Mouse (Mus musculus) kidney, adult 2 months (tissue): Measurements from ENCODE around the gene Tekt3.

ENCODE experiments used
- CTCF ChIP-seq: fragments of 200-500 bp; conservative IDR thresholded peaks from 2 replicates; pipeline ENCODE4 v1.5.1; 2011; ENCODE audit warnings: low read depth, mild to moderate bottlenecking, control low read depth, low read length, moderate library complexity, mixed read lengths; ENCODE audit not compliant: insufficient read depth, insufficient read length
- POLR2A ChIP-seq: fragments of 200-500 bp; IDR thresholded peaks from one replicate; pipeline ENCODE4 v1.6.1; 2011; ENCODE audit warnings: low read depth, low read length, control low read depth

GRCm38 (mm10) chr11:63142816-63143215, 81.4 kb downstream of the Tekt3 start:
- TF ChIP-seq POLR2A (no peak), CTCF (no peak)
